ENCODE assay signal across 12 mouse cellular contexts in the genomic region with DNA sequence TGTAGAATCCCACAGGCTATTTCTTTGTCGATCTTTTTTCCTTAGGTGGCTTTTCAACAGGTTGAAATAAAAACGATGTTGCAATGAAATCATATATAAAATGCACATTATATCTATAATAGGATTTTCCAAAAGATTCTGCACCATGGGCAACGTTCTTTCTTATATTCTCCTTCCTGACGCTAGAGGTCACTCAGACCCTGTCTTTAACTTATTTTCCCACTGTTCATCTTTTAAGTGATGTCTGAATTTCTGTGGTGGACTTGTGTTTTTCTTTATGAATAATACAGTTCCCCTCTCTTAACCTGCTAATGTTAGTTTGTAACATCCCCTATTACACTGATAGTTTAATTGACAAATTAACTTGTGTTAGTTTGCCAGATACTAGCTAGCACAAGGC.
DNase-seq lines count a peak whose midpoint lies in the region; ATAC-seq and TF ChIP-seq lines count a peak whose summit lies in the region.
"Had no signal": no experiment of that assay in that cellular context is flagged by ENCODE, and none has a peak within 500 bp of the region (broad histone marks: within the 10 kb centered on the region; RNA-seq: fewer than 3 reads in every experiment).

No protein-coding gene starts in this region.

- no peaks in the 10 kb centered on the region for H3K27me3 ChIP-seq in forebrain, embryonic 15.5 days
- no peaks in the 10 kb centered on the region for H3K27me3 ChIP-seq in forebrain, embryonic 11.5 days (ENCODE audit: control insufficient read depth, insufficient read depth, low read length)
- H3K27me3 ChIP-seq in CH12.LX (replicated peaks), result peaks cover 66% of the 10 kb centered on the region
- H3K27me3 ChIP-seq: hindbrain, embryonic 15.5 days had no signal

- H3K79me2 ChIP-seq in CH12.LX (replicated peaks; ENCODE audit: control insufficient read depth, extremely low read depth, insufficient read depth, poor library complexity, severe bottlenecking), result no peaks in the 10 kb centered on the region

- H3K4me3 ChIP-seq in forebrain, embryonic 15.5 days, result no peak overlapping the region
- no peak overlapping the region for H3K4me3 ChIP-seq in forebrain, embryonic 11.5 days (ENCODE audit: low read depth, low read length)
- no peak overlapping the region for H3K4me3 ChIP-seq in layer of hippocampus, adult 2 months
- H3K4me3 ChIP-seq in CH12.LX (replicated peaks in 1 of 3; ENCODE audit: low read depth in 2 of 3, low read length in 2 of 3, poor library complexity in 1 of 3), result no peak overlapping the region
- no peak overlapping the region for H3K4me3 ChIP-seq in cortical plate, adult 2 months (ENCODE audit: insufficient read depth, low read length)
- H3K4me3 ChIP-seq: hindbrain, embryonic 15.5 days had no signal

- no peak for DNase-seq in forebrain, embryonic 11.5 days (ENCODE audit: low spot score)
- DNase-seq in layer of hippocampus, adult 2 months (ENCODE audit: low spot score in 2 of 2), result peak; percentile 15 to 19
- DNase-seq in layer of hippocampus, postnatal 10 days (ENCODE audit: low spot score in 2 of 2), result no peak
- DNase-seq in CH12.LX (ENCODE audit: extremely low read depth), result peak; percentile 29
- no peak for DNase-seq in testis, postnatal 14 days (ENCODE audit: low spot score)
- DNase-seq in right cerebral cortex, postnatal 25 days, result no peak
- DNase-seq: kidney, postnatal 14 days; layer of hippocampus, postnatal 36 days; lung, postnatal 36 days had no signal

- no peak overlapping the region for H3K4me2 ChIP-seq in forebrain, embryonic 15.5 days (replicated peaks)
- no peak overlapping the region for H3K4me2 ChIP-seq in forebrain, embryonic 11.5 days (ENCODE audit: low read depth, low read length, severe bottlenecking)
- no peak overlapping the region for H3K4me2 ChIP-seq in CH12.LX (ENCODE audit: insufficient read depth, low read depth, poor library complexity, severe bottlenecking)
- H3K4me2 ChIP-seq: hindbrain, embryonic 15.5 days had no signal

- ATAC-seq in forebrain, embryonic 15.5 days (replicated peaks), result 0 out of 2 replicates have a peak, but pooled peaks have one; percentile 8
- ATAC-seq in forebrain, embryonic 11.5 days (replicated peaks; ENCODE audit: low FRiP score), result no peak

- TF ChIP-seq RAD21 in CH12.LX (IDR thresholded peaks at IDR 0.05; ENCODE audit: low read depth, low read length), result peak; percentile 87

- 17% methylated on average over 4 of the region's 4 CpGs for WGBS in forebrain, embryonic 15.5 days
- WGBS in forebrain, embryonic 11.5 days, result 15% methylated on average over 4 of the region's 4 CpGs

- H3K4me1 ChIP-seq in forebrain, embryonic 15.5 days, result no peaks in the 10 kb centered on the region
- no peaks in the 10 kb centered on the region for H3K4me1 ChIP-seq in forebrain, embryonic 11.5 days (replicated peaks; ENCODE audit: control insufficient read depth, insufficient read depth, low read length)
- no peaks in the 10 kb centered on the region for H3K4me1 ChIP-seq in CH12.LX (ENCODE audit: control insufficient read depth in 1 of 2, insufficient read depth in 2 of 2)
- no peaks in the 10 kb centered on the region for H3K4me1 ChIP-seq in cortical plate, adult 2 months (ENCODE audit: control insufficient read depth, insufficient read depth, low read length)
- H3K4me1 ChIP-seq: hindbrain, embryonic 15.5 days had no signal

- no peak for TF ChIP-seq POLR2A in CH12.LX (IDR thresholded peaks at IDR 0.05; ENCODE audit: low read depth, low read length)
- no peak for TF ChIP-seq POLR2A in cortical plate, adult 2 months (IDR thresholded peaks at IDR 0.05; ENCODE audit: extremely low read depth, insufficient read depth, low read length)

- H3K9me3 ChIP-seq in forebrain, embryonic 15.5 days, result no peaks in the 10 kb centered on the region
- H3K9me3 ChIP-seq in forebrain, embryonic 11.5 days (ENCODE audit: control insufficient read depth, low read length), result no peaks in the 10 kb centered on the region
- no peaks in the 10 kb centered on the region for H3K9me3 ChIP-seq in CH12.LX (replicated peaks; ENCODE audit: low read length)
- H3K9me3 ChIP-seq: hindbrain, embryonic 15.5 days had no signal

- TF ChIP-seq EP300 in CH12.LX (IDR thresholded peaks at IDR 0.05; ENCODE audit: low read length), result no peak

- H3K9ac ChIP-seq in forebrain, embryonic 15.5 days (replicated peaks), result no peak overlapping the region
- H3K9ac ChIP-seq in forebrain, embryonic 11.5 days (ENCODE audit: low read length), result no peak overlapping the region
- no peak overlapping the region for H3K9ac ChIP-seq in CH12.LX (ENCODE audit: insufficient read depth, low read depth)
- H3K9ac ChIP-seq: hindbrain, embryonic 15.5 days had no signal

- dilution Hi-C loops in CH12.LX (cut with MboI; ENCODE audit: extremely low pct_ligation_motif_present, extremely low pct_unique_long_range_greater_than_20kb, low sequenced_read_pairs), result no loop called here

- H3K36me3 ChIP-seq in forebrain, embryonic 15.5 days, result no peaks in the 10 kb centered on the region
- H3K36me3 ChIP-seq in forebrain, embryonic 11.5 days (ENCODE audit: control insufficient read depth, insufficient read depth, low read length), result no peaks in the 10 kb centered on the region
- H3K36me3 ChIP-seq in CH12.LX (replicated peaks in 1 of 2; ENCODE audit: control insufficient read depth in 1 of 2, insufficient read depth in 1 of 2, low read length in 1 of 2), result no peaks in the 10 kb centered on the region
- H3K36me3 ChIP-seq: hindbrain, embryonic 15.5 days had no signal

- H3K27ac ChIP-seq in forebrain, embryonic 15.5 days (replicated peaks), result no peak overlapping the region
- no peak overlapping the region for H3K27ac ChIP-seq in forebrain, embryonic 11.5 days (ENCODE audit: low read depth, low read length)
- no peak overlapping the region for H3K27ac ChIP-seq in layer of hippocampus, adult 2 months
- no peak overlapping the region for H3K27ac ChIP-seq in CH12.LX (ENCODE audit: insufficient read depth, low read depth)
- no peak overlapping the region for H3K27ac ChIP-seq in cortical plate, adult 2 months (ENCODE audit: insufficient read depth, low read length)
- H3K27ac ChIP-seq: hindbrain, embryonic 15.5 days had no signal

- TF ChIP-seq CTCF in layer of hippocampus, adult 2 months (conservative IDR thresholded peaks at IDR 0.05), result peak; percentile 87
- peak in 1 of 2 experiments; percentile 70; a peak in 3 of 4 replicates for TF ChIP-seq CTCF in CH12.LX (conservative IDR thresholded peaks at IDR 0.05 in 1 of 2, IDR thresholded peaks at IDR 0.05 in 1 of 2; ENCODE audit: low read depth in 2 of 2, low read length in 2 of 2)
- 0 out of 2 replicates have a peak, but pooled peaks have one; percentile 1 for TF ChIP-seq CTCF in cortical plate, adult 2 months (IDR thresholded peaks at IDR 0.05; ENCODE audit: extremely low read depth, insufficient read depth, low read length)

- in situ Hi-C loops in CH12.LX (cut with MboI; ENCODE audit: low pct_ligation_motif_present, low pct_unique_long_range_greater_than_20kb, low sequenced_read_pairs), result loop anchor here (25.0 kb wide), 1 partner anchor 337 kb away; no protein-coding TSS in a partner anchor

TF ChIP-seq in CH12.LX, 34 proteins besides CTCF, POLR2A, EP300 and RAD21:
- TF ChIP-seq SMC3 (IDR thresholded peaks at IDR 0.05; ENCODE audit: low read depth, low read length), result peak; percentile 61
- TF ChIP-seq USF1 (IDR thresholded peaks at IDR 0.05; ENCODE audit: low read depth, low read length), result no peak
- TF ChIP-seq ETS1 (conservative IDR thresholded peaks at IDR 0.05; ENCODE audit: low read depth, low read length), result no peak
- no peak for TF ChIP-seq HCFC1 (IDR thresholded peaks at IDR 0.05; ENCODE audit: low read depth, low read length)
- TF ChIP-seq MEF2A (IDR thresholded peaks at IDR 0.05; ENCODE audit: borderline replicate concordance, low read depth, low read length), result no peak

Comparison
In these comparisons a context has a peak if more than half of its experiments do, and no peak if none do; other contexts are left out.
1. DNase-seq: peak in layer of hippocampus, adult 2 months (2 of 2) and CH12.LX (single experiment); none in forebrain, embryonic 11.5 days (single experiment), layer of hippocampus, postnatal 10 days (0 of 2), testis, postnatal 14 days (single experiment) and right cerebral cortex, postnatal 25 days (single experiment).